Mouse (Mus musculus): ENCODE results near the gene Mdc1. TPM values are rescaled to one million over a fixed set of nuclear protein-coding genes. Genes with fewer than 3 reads are reported as not detected.
A peak's percentile ranks its signal among the peaks of the same experiment; 100 is the strongest.
"Not testable (repeated sequence)": the region's sequence is repeated elsewhere in the genome, so short reads cannot be mapped to it uniquely, and the experiment has no call there.

The Mdc1 gene
- total RNA-seq, 2 experiments from 2014 or later, result 12.1 to 16.5 TPM

GRCm38 (mm10) chr17:35839002-35839401 is 2.3 kb upstream of the Mdc1 start:
- DNase-seq (ENCODE audit: extremely low spot score in 1 of 2, low spot score in 1 of 2), result not testable (repeated sequence)

- DNase-seq (ENCODE audit: extremely low spot score in 1 of 2, low spot score in 1 of 2), result no peak
Observed at GRCm38 (mm10) chr17:35840561-35840960, 754 bp upstream of the Mdc1 start.

- DNase-seq (ENCODE audit: extremely low spot score in 1 of 2, low spot score in 1 of 2), result no peak
Observed at GRCm38 (mm10) chr17:35842006-35842405, 691 bp downstream of the Mdc1 start.

GRCm38 (mm10) chr17:35843514-35843913 is 2.2 kb downstream of the Mdc1 start:
- no peak for DNase-seq (ENCODE audit: extremely low spot score in 1 of 2, low spot score in 1 of 2)

GRCm38 (mm10) chr17:35848112-35848511 is 6.8 kb downstream of the Mdc1 start:
- no peak for DNase-seq (ENCODE audit: extremely low spot score in 1 of 2, low spot score in 1 of 2)

- no peak for DNase-seq (ENCODE audit: extremely low spot score in 1 of 2, low spot score in 1 of 2)
Observed at GRCm38 (mm10) chr17:35850974-35851373, 9.7 kb downstream of the Mdc1 start.

- DNase-seq (ENCODE audit: extremely low spot score in 1 of 2, low spot score in 1 of 2), result no peak
Observed at GRCm38 (mm10) chr17:35859371-35859770, 18.1 kb downstream of the Mdc1 start.

GRCm38 (mm10) chr17:35859835-35860234 is 18.5 kb downstream of the Mdc1 start:
- DNase-seq (ENCODE audit: extremely low spot score in 1 of 2, low spot score in 1 of 2), result no peak

GRCm38 (mm10) chr17:35860831-35861197 is 19.5 kb downstream of the Mdc1 start:
- DNase-seq (ENCODE audit: extremely low spot score in 1 of 2, low spot score in 1 of 2), result no peak

GRCm38 (mm10) chr17:35861198-35861857 is 20.0 kb downstream of the Mdc1 start, which contains the start of gene Nrm:
Nrm (plus strand) TSS chr17:35861318.
- DNase-seq (ENCODE audit: extremely low spot score in 1 of 2, low spot score in 1 of 2), result peak; percentile 72 to 91

- no peak for DNase-seq (ENCODE audit: extremely low spot score in 1 of 2, low spot score in 1 of 2)
Observed at GRCm38 (mm10) chr17:35864832-35865353, 23.6 kb downstream of the Mdc1 start.

GRCm38 (mm10) chr17:35865481-35866280 is 24.4 kb downstream of the Mdc1 start, which contains the start of gene Ppp1r18:
Ppp1r18 (plus strand) TSS chr17:35865593.
- no peak for DNase-seq (ENCODE audit: extremely low spot score in 1 of 2, low spot score in 1 of 2)

GRCm38 (mm10) chr17:35866281-35866831 is 25.0 kb downstream of the Mdc1 start:
- DNase-seq (ENCODE audit: extremely low spot score in 1 of 2, low spot score in 1 of 2), result peak in 1 of 2 experiments; percentile 26

GRCm38 (mm10) chr17:35866911-35867890 is 25.9 kb downstream of the Mdc1 start:
- DNase-seq (ENCODE audit: extremely low spot score in 1 of 2, low spot score in 1 of 2), result no peak

- no peak for DNase-seq (ENCODE audit: extremely low spot score in 1 of 2, low spot score in 1 of 2)
Observed at GRCm38 (mm10) chr17:35868165-35868820, 27.0 kb downstream of the Mdc1 start.

- DNase-seq (ENCODE audit: extremely low spot score in 1 of 2, low spot score in 1 of 2), result no peak
Observed at GRCm38 (mm10) chr17:35868961-35869345, 27.6 kb downstream of the Mdc1 start.

- no peak for DNase-seq (ENCODE audit: extremely low spot score in 1 of 2, low spot score in 1 of 2)
Observed at GRCm38 (mm10) chr17:35869346-35870067, 28.2 kb downstream of the Mdc1 start.

GRCm38 (mm10) chr17:35870151-35870883 is 29.0 kb downstream of the Mdc1 start:
- DNase-seq (ENCODE audit: extremely low spot score in 1 of 2, low spot score in 1 of 2), result no peak
